Mouse (Mus musculus): ENCODE measurements around the gene Nek2. TPM values are rescaled to one million over a fixed set of nuclear protein-coding genes. Genes with fewer than 3 reads are reported as not detected.

Gene Nek2
- polyA plus RNA-seq, 1 experiment from 2014 or later, result 3.6 TPM

Other genes starting within 250 kb of the Nek2 start
- 5.4 and 16.3 TPM in 2 replicates for gene Dtl, start 245.9 kb upstream of the Nek2 start, polyA plus RNA-seq (2015; fragmentation: Nextera tagmentation; extraction: Ambion mirVana)
- gene Ints7, start 245.8 kb upstream of the Nek2 start, polyA plus RNA-seq (2015; fragmentation: Nextera tagmentation; extraction: Ambion mirVana), result 32.2 and 35.8 TPM in 2 replicates
- gene Lpgat1, start 103.6 kb upstream of the Nek2 start, polyA plus RNA-seq (2015; fragmentation: Nextera tagmentation; extraction: Ambion mirVana), result 31.2 and 37.3 TPM in 2 replicates
- 3.6 and 4.1 TPM in 2 replicates for gene Slc30a1, start 85.3 kb downstream of the Nek2 start, polyA plus RNA-seq (2015; fragmentation: Nextera tagmentation; extraction: Ambion mirVana)
- gene Rd3, start 155.9 kb downstream of the Nek2 start, polyA plus RNA-seq (2015; fragmentation: Nextera tagmentation; extraction: Ambion mirVana), result 1.9 and 2.1 TPM in 2 replicates

All from neural tube, embryonic 15.5 days (tissue).